Mouse (Mus musculus): ENCODE measurements at regions not wholly inside any gene's neighbourhood (a gene's known extent, or its start where the extent isn't known, plus 50 kb on each side); places are given as distances from the start of the nearest gene placed in this dataset.

DNA sequence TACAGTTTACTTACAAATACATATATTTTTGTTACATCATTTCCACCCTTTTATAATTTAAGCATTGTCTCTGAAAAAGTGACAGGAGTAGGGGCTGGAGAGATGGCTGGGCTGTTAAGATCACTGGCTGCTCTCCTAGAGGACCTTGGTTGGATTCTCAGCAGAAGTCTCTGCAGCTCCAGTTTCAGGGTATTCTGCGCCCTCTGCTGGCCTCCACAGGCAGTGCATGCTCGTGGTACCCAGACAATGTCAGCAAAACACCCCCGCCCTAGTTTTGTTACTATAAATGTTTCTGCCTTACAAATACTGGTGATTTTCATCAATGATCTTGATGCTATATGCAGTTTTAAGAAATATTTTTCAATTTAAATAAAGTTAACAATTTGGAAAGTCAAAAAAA lies 190.7 kb upstream of the Tas2r134 start:
- Histone ChIP-seq H3K27ac (ENCODE audit: low read depth, low read length) (no peak overlapping the region), H3K9ac (no peak overlapping the region), H3K27me3 (ENCODE audit: insufficient read depth, low read length) (no peaks in the 10 kb centered on the region), H3K36me3 (ENCODE audit: insufficient read depth) (no peaks in the 10 kb centered on the region), H3K4me2 (ENCODE audit: low read depth) (no peak overlapping the region), H3K9me3 (ENCODE audit: low read length) (no peaks in the 10 kb centered on the region), H3K4me1 (ENCODE audit: insufficient read depth) (no peaks in the 10 kb centered on the region), H3K4me3 (ENCODE audit: low read depth, low read length) (no peak overlapping the region)
- WGBS, result 53% methylated on average over 3 of the region's 3 CpGs
- ATAC-seq (no peak), DNase-seq (no peak)
- TF ChIP-seq CTCF (IDR thresholded peaks at IDR 0.05; ENCODE audit: low read depth), result peak; percentile 59

DNA sequence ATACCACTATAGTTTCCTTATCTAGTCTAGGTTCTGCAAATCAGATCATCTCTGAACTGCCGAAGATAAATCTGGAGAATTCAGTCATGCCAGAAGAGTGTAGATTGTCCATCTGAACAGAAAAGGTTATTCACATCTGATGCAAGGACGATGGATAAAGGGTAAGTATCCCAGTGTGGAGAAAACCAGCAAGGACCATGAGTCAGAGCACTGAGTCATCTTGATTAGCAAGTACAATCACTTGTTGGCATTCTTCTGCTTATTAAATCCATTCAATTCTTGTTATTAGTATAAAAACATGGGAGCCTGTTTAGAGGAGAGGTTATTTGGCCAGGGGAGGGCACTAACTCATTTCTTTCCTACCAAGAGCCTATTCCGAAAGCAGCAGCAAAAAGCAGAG lies 195.7 kb upstream of the Tas2r134 start:
- Histone ChIP-seq H3K4me2 (ENCODE audit: low read depth) (no peak overlapping the region), H3K9me3 (ENCODE audit: low read length) (no peaks in the 10 kb centered on the region), H3K9ac (no peak overlapping the region), H3K27me3 (ENCODE audit: insufficient read depth, low read length) (no peaks in the 10 kb centered on the region), H3K36me3 (ENCODE audit: insufficient read depth) (no peaks in the 10 kb centered on the region), H3K4me3 (ENCODE audit: low read depth, low read length) (no peak overlapping the region), H3K4me1 (ENCODE audit: insufficient read depth) (no peaks in the 10 kb centered on the region), H3K27ac (ENCODE audit: low read depth, low read length) (no peak overlapping the region)
- ATAC-seq, result no peak
- DNase-seq, result no peak
- WGBS, result 85% methylated on average over 3 of the region's 3 CpGs
- TF ChIP-seq CTCF (IDR thresholded peaks at IDR 0.05; ENCODE audit: low read depth), result no peak

DNA sequence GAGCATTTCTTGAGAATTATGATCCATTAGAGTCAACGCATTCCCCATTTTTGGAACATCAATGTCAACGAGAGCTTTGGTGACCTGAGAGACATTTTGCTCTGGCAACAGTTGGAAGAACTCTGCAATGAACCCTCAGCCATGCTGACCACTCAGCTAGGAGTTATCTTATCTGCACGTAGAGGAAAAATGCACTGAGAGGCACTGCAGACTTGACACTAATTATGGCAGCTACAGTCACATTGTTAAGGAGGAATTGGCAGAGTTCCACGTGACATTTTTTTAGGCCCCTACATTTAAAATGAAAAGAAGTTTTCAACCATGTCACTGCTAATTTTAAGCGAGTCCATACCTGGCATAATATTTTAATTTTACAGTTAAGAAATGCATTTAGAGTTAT lies 197.6 kb upstream of the Tas2r134 start:
- Histone ChIP-seq H3K4me3 (ENCODE audit: low read depth, low read length) (no peak overlapping the region), H3K27me3 (ENCODE audit: insufficient read depth, low read length) (no peaks in the 10 kb centered on the region), H3K4me2 (ENCODE audit: low read depth) (no peak overlapping the region), H3K4me1 (ENCODE audit: insufficient read depth) (no peaks in the 10 kb centered on the region), H3K36me3 (ENCODE audit: insufficient read depth) (no peaks in the 10 kb centered on the region), H3K9ac (no peak overlapping the region), H3K9me3 (ENCODE audit: low read length) (no peaks in the 10 kb centered on the region), H3K27ac (ENCODE audit: low read depth, low read length) (no peak overlapping the region)
- no peak for TF ChIP-seq CTCF (IDR thresholded peaks at IDR 0.05; ENCODE audit: low read depth)
- no peak for DNase-seq
- no peak for ATAC-seq
- 65% methylated on average over 5 of the region's 5 CpGs for WGBS

DNA sequence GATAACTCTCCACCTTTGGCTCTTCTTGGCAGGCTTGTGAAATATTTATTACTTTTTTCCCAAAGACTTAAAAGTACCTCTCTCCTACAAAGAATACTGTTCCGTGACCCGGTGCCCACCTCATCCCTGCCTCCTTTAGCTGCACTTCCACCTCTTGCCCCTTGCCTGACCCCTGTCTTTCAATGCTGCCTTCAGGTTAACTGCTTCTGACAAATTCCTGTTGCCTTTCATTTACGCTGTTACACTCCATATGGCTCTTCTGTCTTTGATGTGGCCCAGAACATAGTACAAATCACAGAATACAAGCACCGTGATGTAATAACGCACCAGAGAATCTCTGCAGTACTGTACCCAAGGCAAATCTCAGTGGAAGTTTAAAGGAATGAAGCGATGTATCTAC lies 204.9 kb upstream of the Tas2r134 start:
- no peak for TF ChIP-seq CTCF (IDR thresholded peaks at IDR 0.05; ENCODE audit: low read depth)
- Histone ChIP-seq H3K9me3 (ENCODE audit: low read length) (no peaks in the 10 kb centered on the region), H3K4me2 (ENCODE audit: low read depth) (no peak overlapping the region), H3K4me1 (ENCODE audit: insufficient read depth) (no peaks in the 10 kb centered on the region), H3K27ac (ENCODE audit: low read depth, low read length) (no peak overlapping the region), H3K4me3 (ENCODE audit: low read depth, low read length) (no peak overlapping the region), H3K36me3 (ENCODE audit: insufficient read depth) (no peaks in the 10 kb centered on the region), H3K27me3 (ENCODE audit: insufficient read depth, low read length) (no peaks in the 10 kb centered on the region), H3K9ac (no peak overlapping the region)
- DNase-seq, result no peak
- no peak for ATAC-seq
- 73% methylated on average over 6 of the region's 6 CpGs for WGBS

DNA sequence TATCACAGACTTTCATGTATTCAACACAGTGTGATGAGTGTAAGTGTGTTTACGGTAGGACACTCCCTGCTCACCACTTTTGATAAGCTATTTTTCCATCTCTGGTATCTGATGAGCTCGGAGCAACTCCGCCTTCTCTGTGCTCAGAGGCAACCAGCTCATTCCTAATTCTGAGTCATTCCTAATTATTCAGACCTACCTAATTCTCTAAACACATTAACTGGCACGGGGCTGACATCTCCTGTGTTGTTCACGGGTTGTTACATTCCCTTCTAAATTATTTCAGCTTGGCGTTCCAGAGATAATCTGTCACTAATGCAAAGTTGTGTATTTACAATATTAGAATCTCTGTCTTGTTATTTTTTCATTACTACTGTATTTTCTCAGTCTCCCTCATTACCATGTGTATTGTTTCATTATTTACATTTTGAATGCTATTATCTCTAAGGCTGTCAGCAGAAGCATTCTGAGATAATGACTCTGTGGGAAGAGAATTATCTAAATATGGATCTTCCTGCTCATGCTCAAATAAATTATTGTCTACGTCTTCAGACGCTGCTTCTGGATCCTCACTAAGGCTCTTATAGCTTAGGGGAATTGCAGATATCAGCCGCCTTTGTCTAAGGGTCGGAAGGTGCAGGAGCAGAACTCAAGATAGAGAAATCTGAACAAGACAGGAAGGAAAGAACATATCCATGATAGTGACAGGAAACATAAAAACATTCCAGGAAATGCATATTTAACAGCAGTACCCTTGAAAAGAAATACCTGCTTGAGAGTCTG lies 209.2 kb upstream of the Tas2r134 start:
- ATAC-seq, result peak; percentile 71; the same call in 1 of the 2 replicates
- 41% methylated on average over 10 of the region's 10 CpGs for WGBS
- no peak overlapping the region for H3K9ac ChIP-seq
- H3K4me1 ChIP-seq (ENCODE audit: insufficient read depth), result no peaks in the 10 kb centered on the region
- no peak overlapping the region for H3K27ac ChIP-seq (ENCODE audit: low read depth, low read length)
- no peaks in the 10 kb centered on the region for H3K9me3 ChIP-seq (ENCODE audit: low read length)
- no peaks in the 10 kb centered on the region for H3K27me3 ChIP-seq (ENCODE audit: insufficient read depth, low read length)
- no peak overlapping the region for H3K4me2 ChIP-seq (ENCODE audit: low read depth)
- TF ChIP-seq CTCF (IDR thresholded peaks at IDR 0.05; ENCODE audit: low read depth), result no peak
- DNase-seq, result no peak
- H3K36me3 ChIP-seq (ENCODE audit: insufficient read depth), result no peaks in the 10 kb centered on the region
- H3K4me3 ChIP-seq (ENCODE audit: low read depth, low read length), result no peak overlapping the region

DNA sequence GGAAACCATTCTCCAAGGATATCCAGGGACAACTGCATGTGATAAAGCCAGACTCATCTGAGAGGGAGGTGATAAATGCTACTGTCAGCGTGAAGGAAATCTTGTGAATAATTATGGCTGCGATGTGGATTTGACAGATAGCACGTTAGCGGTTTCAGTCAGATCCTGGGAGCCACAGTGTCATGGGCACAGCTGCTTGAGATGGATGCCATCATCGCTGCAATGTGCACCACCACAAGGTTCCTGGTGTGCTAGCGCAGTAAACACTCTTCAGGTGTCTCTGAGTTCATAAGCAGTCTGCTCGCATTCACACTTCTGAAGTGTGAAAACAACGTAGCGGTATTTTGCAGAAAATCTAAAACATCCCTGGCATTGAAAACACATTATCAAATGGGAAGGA lies 238.9 kb upstream of the Tas2r134 start:
- Histone ChIP-seq H3K27ac (ENCODE audit: low read depth, low read length) (no peak overlapping the region), H3K4me3 (ENCODE audit: low read depth, low read length) (no peak overlapping the region), H3K27me3 (ENCODE audit: insufficient read depth, low read length) (no peaks in the 10 kb centered on the region), H3K36me3 (ENCODE audit: insufficient read depth) (no peaks in the 10 kb centered on the region), H3K9me3 (ENCODE audit: low read length) (no peaks in the 10 kb centered on the region), H3K4me1 (ENCODE audit: insufficient read depth) (no peaks in the 10 kb centered on the region), H3K9ac (no peak overlapping the region), H3K4me2 (ENCODE audit: low read depth) (no peak overlapping the region)
- peak; percentile 30 for DNase-seq
- no peak for TF ChIP-seq CTCF (IDR thresholded peaks at IDR 0.05; ENCODE audit: low read depth)
- WGBS, result 75% methylated on average over 9 of the region's 9 CpGs
- peak; percentile 54 for ATAC-seq

DNA sequence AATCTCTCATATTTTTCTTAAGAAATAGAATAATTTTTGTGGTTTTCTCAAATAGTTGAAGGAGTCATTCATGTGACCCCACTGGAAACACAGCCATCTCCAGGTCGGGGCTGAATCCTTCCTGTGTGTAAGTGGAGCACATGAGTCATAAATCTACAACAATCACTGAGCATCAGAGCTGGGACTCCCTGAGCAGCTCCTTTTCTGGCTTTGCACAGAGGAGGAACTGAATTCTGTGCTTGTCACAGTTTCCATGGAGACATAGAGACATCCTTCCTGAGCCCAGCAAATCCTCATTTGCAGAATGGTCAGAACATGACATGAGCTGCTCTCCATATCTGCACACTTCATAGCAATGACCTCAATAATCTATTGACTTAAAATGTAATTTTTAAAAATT lies 238.2 kb upstream of the Rnd3 start:
- WGBS, result 64% methylated on average over 1 of the region's 1 CpGs
- H3K4me2 ChIP-seq (ENCODE audit: low read depth), result no peak overlapping the region
- H3K27ac ChIP-seq (ENCODE audit: low read depth, low read length), result no peak overlapping the region
- TF ChIP-seq CTCF (IDR thresholded peaks at IDR 0.05; ENCODE audit: low read depth), result no peak
- H3K4me3 ChIP-seq (ENCODE audit: low read depth, low read length), result no peak overlapping the region
- no peaks in the 10 kb centered on the region for H3K9me3 ChIP-seq (ENCODE audit: low read length)
- DNase-seq, result no peak
- H3K4me1 ChIP-seq (ENCODE audit: insufficient read depth), result no peaks in the 10 kb centered on the region
- no peaks in the 10 kb centered on the region for H3K27me3 ChIP-seq (ENCODE audit: insufficient read depth, low read length)
- H3K9ac ChIP-seq, result no peak overlapping the region
- ATAC-seq, result 0 out of 2 replicates have a peak, but pooled peaks have one; percentile 42
- no peaks in the 10 kb centered on the region for H3K36me3 ChIP-seq (ENCODE audit: insufficient read depth)

Measured in forebrain, postnatal 0 days (tissue).